Mouse (Mus musculus) bone marrow macrophage, adult 2 months (primary cell): ENCODE measurements around the gene Gm20532.

Source experiments
- CTCF ChIP-seq: IDR thresholded peaks from 2 replicates; pipeline ENCODE4 v1.5.1; 2012; ENCODE audit warnings: low read depth, mild to moderate bottlenecking, low read length, moderate library complexity
- POLR2A ChIP-seq: IDR thresholded peaks from 2 replicates; pipeline ENCODE4 v1.6.1; 2012; ENCODE audit warnings: mild to moderate bottlenecking, low read depth, low read length, borderline replicate concordance

- TF ChIP-seq POLR2A (no peak), CTCF (no peak)
Measured at GRCm38 (mm10) chr2:26580751-26581150, 5.7 kb upstream of the Gm20532 start.
